ENCODE assay signal across 9 mouse cellular contexts in genomic region chr2:18046186-18046585, GRCm38 (mm10). TPM values are rescaled to one million over a fixed set of nuclear protein-coding genes. Genes with fewer than 3 reads are reported as not detected.
A peak's percentile ranks its signal among the peaks of the same experiment; 100 is the strongest.
DNase-seq lines count a peak whose midpoint lies in the region; ATAC-seq and TF ChIP-seq lines count a peak whose summit lies in the region.
"Had no signal": no experiment of that assay in that cellular context is flagged by ENCODE, and none has a peak within 500 bp of the region (broad histone marks: within the 10 kb centered on the region; RNA-seq: fewer than 3 reads in every experiment).

No protein-coding gene starts in this region.

- no peaks in the 10 kb centered on the region for H3K9me3 ChIP-seq in heart, embryonic 11.5 days (replicated peaks; ENCODE audit: control insufficient read depth, low read length)
- no peaks in the 10 kb centered on the region for H3K9me3 ChIP-seq in ES-E14 (ENCODE audit: control insufficient read depth, insufficient read depth, low read depth, low read length)
- no peaks in the 10 kb centered on the region for H3K9me3 ChIP-seq in forebrain, embryonic 16.5 days (ENCODE audit: control insufficient read depth, low read length)
- no peaks in the 10 kb centered on the region for H3K9me3 ChIP-seq in liver, embryonic 16.5 days (replicated peaks; ENCODE audit: control insufficient read depth, low read length)

- intact Hi-C loops in heart, postnatal 10 days (cut with DNase I), result loop anchor here (2.0 to 5.0 kb wide), 3 partner anchors 17 to 721 kb away; partner anchors contain the start of gene Bmi1

- no peaks in the 10 kb centered on the region for H3K36me3 ChIP-seq in heart, embryonic 11.5 days (ENCODE audit: control insufficient read depth, insufficient read depth, low read length)
- H3K36me3 ChIP-seq in ES-E14 (ENCODE audit: control insufficient read depth, insufficient read depth, low read length, poor library complexity, severe bottlenecking), result no peaks in the 10 kb centered on the region
- H3K36me3 ChIP-seq in forebrain, embryonic 16.5 days (ENCODE audit: control insufficient read depth, insufficient read depth), result no peaks in the 10 kb centered on the region
- no peaks in the 10 kb centered on the region for H3K36me3 ChIP-seq in liver, embryonic 16.5 days (ENCODE audit: control insufficient read depth, insufficient read depth)

- ATAC-seq in heart, embryonic 11.5 days (replicated peaks; ENCODE audit: insufficient number of reproducible peaks, low FRiP score, low TSS enrichment), result no peak
- ATAC-seq in forebrain, embryonic 16.5 days, result no peak
- no peak for ATAC-seq in liver, embryonic 16.5 days (ENCODE audit: low read depth)

- peak overlapping the region; percentile 95 for H3K4me2 ChIP-seq in heart, embryonic 11.5 days
- H3K4me2 ChIP-seq in forebrain, embryonic 16.5 days (ENCODE audit: low read length), result peak overlapping the region; percentile 86
- H3K4me2 ChIP-seq in liver, embryonic 16.5 days (ENCODE audit: low read depth, low read length), result peak overlapping the region; percentile 85

- peak overlapping the region; percentile 100 for H3K9ac ChIP-seq in heart, embryonic 11.5 days (ENCODE audit: low read depth, low read length)
- no peak overlapping the region for H3K9ac ChIP-seq in ES-E14 (ENCODE audit: insufficient read depth, low read depth, low read length, poor library complexity, severe bottlenecking)
- H3K9ac ChIP-seq in forebrain, embryonic 16.5 days (replicated peaks; ENCODE audit: low read depth, low read length), result peak overlapping the region; percentile 99
- H3K9ac ChIP-seq in liver, embryonic 16.5 days (ENCODE audit: low read depth, low read length), result no peak overlapping the region

- no peaks in the 10 kb centered on the region for H3K27me3 ChIP-seq in heart, embryonic 11.5 days (ENCODE audit: control insufficient read depth, insufficient read depth, low read length)
- no peaks in the 10 kb centered on the region for H3K27me3 ChIP-seq in forebrain, embryonic 16.5 days (replicated peaks; ENCODE audit: control insufficient read depth, insufficient read depth, low read length)
- peaks cover 74% of the 10 kb centered on the region for H3K27me3 ChIP-seq in liver, embryonic 16.5 days (ENCODE audit: control insufficient read depth, insufficient read depth, low read depth, low read length)

- DNase-seq in heart, postnatal 10 days, result no peak
- no peak for DNase-seq in ES-E14 (ENCODE audit: low read depth, low spot score)
- no peak for DNase-seq in thymus, postnatal 10 days (ENCODE audit: low spot score in 2 of 2)
- no peak for DNase-seq in spleen, postnatal 36 days (ENCODE audit: low spot score in 2 of 2)
- DNase-seq in spleen, adult 12 weeks (ENCODE audit: low spot score), result no peak

- in situ Hi-C loops in ES-E14 (cut with MboI; ENCODE audit: low sequenced_read_pairs in 2 of 2, unreplicated experiment in 2 of 2), result loop anchor here in 1 of 2 experiments (25.0 kb wide), 1 partner anchor 1391 kb away; the partner anchor contains the start of gene Ptf1a

- WGBS in heart, embryonic 11.5 days (ENCODE audit: insufficient replicate concordance), result 3% methylated on average over 4 of the region's 4 CpGs
- 0% methylated on average over 4 of the region's 4 CpGs for WGBS in forebrain, embryonic 16.5 days
- WGBS in liver, embryonic 16.5 days (ENCODE audit: insufficient replicate concordance), result 15% methylated on average over 4 of the region's 4 CpGs

- H3K4me3 ChIP-seq in heart, embryonic 11.5 days (ENCODE audit: low read depth, low read length), result peak overlapping the region; percentile 92
- peak overlapping the region; percentile 70 to 74; a peak in 1 of 4 replicates for H3K4me3 ChIP-seq in ES-E14 (ENCODE audit: insufficient read depth in 1 of 2, low read depth in 1 of 2, low read length in 2 of 2, poor library complexity in 1 of 2, severe bottlenecking in 1 of 2)
- H3K4me3 ChIP-seq in forebrain, embryonic 16.5 days (replicated peaks; ENCODE audit: low read length), result peak overlapping the region; percentile 73
- peak overlapping the region; percentile 71 for H3K4me3 ChIP-seq in liver, embryonic 16.5 days (ENCODE audit: low read depth, low read length)

- H3K4me1 ChIP-seq in heart, embryonic 11.5 days (ENCODE audit: control insufficient read depth, insufficient read depth, low read length), result peaks cover 24% of the 10 kb centered on the region
- peaks cover 0 to 5% of the 10 kb centered on the region in 2 experiments; a peak in 2 of 4 replicates for H3K4me1 ChIP-seq in ES-E14 (ENCODE audit: control insufficient read depth in 2 of 2, insufficient read depth in 2 of 2, low read length in 2 of 2, poor library complexity in 1 of 2)
- H3K4me1 ChIP-seq in forebrain, embryonic 16.5 days (replicated peaks; ENCODE audit: control insufficient read depth, insufficient read depth, low read length), result peaks cover 43% of the 10 kb centered on the region
- peaks cover 5% of the 10 kb centered on the region for H3K4me1 ChIP-seq in liver, embryonic 16.5 days (ENCODE audit: control insufficient read depth, low read depth, low read length)

- H3K27ac ChIP-seq in heart, embryonic 11.5 days (ENCODE audit: low read depth, low read length), result peak overlapping the region; percentile 100
- H3K27ac ChIP-seq in ES-E14 (ENCODE audit: insufficient read depth, low read depth, low read length, poor library complexity, severe bottlenecking), result no peak overlapping the region
- peak overlapping the region; percentile 99 for H3K27ac ChIP-seq in forebrain, embryonic 16.5 days (ENCODE audit: low read length)
- no peak overlapping the region for H3K27ac ChIP-seq in liver, embryonic 16.5 days (ENCODE audit: low read length)

TF ChIP-seq in ES-E14, 5 proteins besides CTCF, POLR2A, EP300 and RAD21:
- TF ChIP-seq HCFC1 (IDR thresholded peaks at IDR 0.05; ENCODE audit: borderline replicate concordance, insufficient read depth, low read length) (no peak), ZNF384 (IDR thresholded peaks at IDR 0.05; ENCODE audit: low read depth, low read length) (no peak), CHD2 (IDR thresholded peaks at IDR 0.05; ENCODE audit: low read depth, low read length) (no peak), ZC3H11A (IDR thresholded peaks at IDR 0.05; ENCODE audit: borderline replicate concordance, low read depth, low read length) (no peak), MAFK (IDR thresholded peaks at IDR 0.05; ENCODE audit: insufficient read depth, low read depth, low read length) (no peak)
TF ChIP-seq in ES-E14: peak in this region for 0.

RNA-seq across cellular contexts. Expression of gene Skida1, which starts 2.7 kb away (rescaled TPM):
- 6.0 and 6.4 TPM in 2 replicates for polyA plus RNA-seq in heart, embryonic 11.5 days (2014; fragmentation: Nextera tagmentation; extraction: Ambion mirVana)
- total RNA-seq in heart, postnatal 10 days (2021), result 1 to 10 TPM; 4.8 to 5.7 TPM
- 0.63 and 2.6 TPM in 2 replicates for total RNA-seq in ES-E14 (2012; rRNA removed)
- 9.8 and 13.4 TPM in 2 replicates for polyA plus RNA-seq in forebrain, embryonic 16.5 days (2015; fragmentation: Nextera tagmentation; extraction: Ambion mirVana)
- polyA plus RNA-seq in liver, embryonic 16.5 days (2015; fragmentation: Nextera tagmentation; extraction: Ambion mirVana), result 0.28 and 0.38 TPM in 2 replicates

RNA-seq across cellular contexts. Expression of gene A930004D18Rik, which starts 8.6 kb away (rescaled TPM):
- polyA plus RNA-seq in heart, embryonic 11.5 days (2014; fragmentation: Nextera tagmentation; extraction: Ambion mirVana), result 7.1 and 9.1 TPM in 2 replicates
- 1 to 10 TPM; 3.0 to 4.2 TPM for total RNA-seq in heart, postnatal 10 days (2021)
- total RNA-seq in ES-E14 (2012; rRNA removed), result 1.9 and 6.2 TPM in 2 replicates
- 9.6 and 14.1 TPM in 2 replicates for polyA plus RNA-seq in forebrain, embryonic 16.5 days (2015; fragmentation: Nextera tagmentation; extraction: Ambion mirVana)
- 1.3 and 1.4 TPM in 2 replicates for polyA plus RNA-seq in liver, embryonic 16.5 days (2015; fragmentation: Nextera tagmentation; extraction: Ambion mirVana)

RNA-seq across cellular contexts. Expression of gene Mllt10, which starts 8.9 kb away (rescaled TPM):
- 25.9 and 36.4 TPM in 2 replicates for polyA plus RNA-seq in heart, embryonic 11.5 days (2014; fragmentation: Nextera tagmentation; extraction: Ambion mirVana)
- total RNA-seq in heart, postnatal 10 days (2021), result 10 to 100 TPM; 40.6 to 43.1 TPM
- 39.7 and 40.7 TPM in 2 replicates for total RNA-seq in ES-E14 (2012; rRNA removed)
- polyA plus RNA-seq in forebrain, embryonic 16.5 days (2015; fragmentation: Nextera tagmentation; extraction: Ambion mirVana), result 53.8 and 56.0 TPM in 2 replicates
- polyA plus RNA-seq in liver, embryonic 16.5 days (2015; fragmentation: Nextera tagmentation; extraction: Ambion mirVana), result 23.8 and 24.3 TPM in 2 replicates

RNA-seq across cellular contexts. Expression of gene H2al2a, which starts 49.4 kb away (rescaled TPM):
- polyA plus RNA-seq in heart, embryonic 11.5 days (2014; fragmentation: Nextera tagmentation; extraction: Ambion mirVana), result not detected in 2 replicates
- not detected for total RNA-seq in heart, postnatal 10 days (2021)
- not detected in 2 replicates for total RNA-seq in ES-E14 (2012; rRNA removed)
- not detected in 2 replicates for polyA plus RNA-seq in forebrain, embryonic 16.5 days (2015; fragmentation: Nextera tagmentation; extraction: Ambion mirVana)
- polyA plus RNA-seq in liver, embryonic 16.5 days (2015; fragmentation: Nextera tagmentation; extraction: Ambion mirVana), result not detected in 2 replicates
- polyA plus RNA-seq: large intestine, adult 2 months had no signal

Comparison
In these comparisons a context has a peak if more than half of its experiments do, and no peak if none do; other contexts are left out.
1. H3K27ac ChIP-seq: peak in heart, embryonic 11.5 days (single experiment) and forebrain, embryonic 16.5 days (single experiment); none in ES-E14 (single experiment) and liver, embryonic 16.5 days (single experiment).
2. H3K9ac ChIP-seq: peak in heart, embryonic 11.5 days (single experiment) and forebrain, embryonic 16.5 days (single experiment); none in ES-E14 (single experiment) and liver, embryonic 16.5 days (single experiment).
3. Peak in every context shown above with its lines, with median percentiles within 50 percentile points of each other: H3K4me2 ChIP-seq and H3K4me3 ChIP-seq.